Mouse (Mus musculus) cerebellum, adult (tissue): ENCODE measurements around the gene Stat2.
"Not testable (repeated sequence)": the region's sequence is repeated elsewhere in the genome, so short reads cannot be mapped to it uniquely, and the experiment has no call there.

Experiments
- ATAC-seq: cut with Nextera tagmentation; 2 replicates; pipeline ENCODE4 v1.9.2; 2017; ENCODE audit warnings: mild to moderate bottlenecking, moderate library complexity, mixed read lengths; ENCODE audit not compliant: insufficient number of reproducible peaks, low FRiP score, low TSS enrichment

Gene Stat2

DNA sequence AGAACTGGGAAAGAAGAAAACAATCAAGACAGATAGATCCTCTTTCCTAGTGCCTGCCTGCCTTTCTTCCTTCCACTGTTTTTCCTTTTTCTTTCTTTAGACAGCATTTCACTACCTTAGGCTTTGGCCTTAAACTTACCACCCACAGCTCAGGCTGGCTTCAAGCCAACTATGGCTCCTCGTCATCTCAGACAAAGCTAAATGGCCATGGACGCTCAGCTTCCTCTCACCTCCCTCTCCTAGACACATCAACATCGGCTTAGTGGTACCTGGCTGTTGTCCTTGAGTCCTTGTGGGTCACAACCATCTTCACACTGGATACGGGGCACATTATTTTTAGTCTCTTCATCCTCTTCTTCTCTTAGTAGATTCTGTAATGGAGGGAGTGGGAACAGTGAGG is 26.9 kb downstream of the Stat2 start:
- ATAC-seq, result 0 out of 2 replicates have a peak, but pooled peaks have one; percentile 54

DNA sequence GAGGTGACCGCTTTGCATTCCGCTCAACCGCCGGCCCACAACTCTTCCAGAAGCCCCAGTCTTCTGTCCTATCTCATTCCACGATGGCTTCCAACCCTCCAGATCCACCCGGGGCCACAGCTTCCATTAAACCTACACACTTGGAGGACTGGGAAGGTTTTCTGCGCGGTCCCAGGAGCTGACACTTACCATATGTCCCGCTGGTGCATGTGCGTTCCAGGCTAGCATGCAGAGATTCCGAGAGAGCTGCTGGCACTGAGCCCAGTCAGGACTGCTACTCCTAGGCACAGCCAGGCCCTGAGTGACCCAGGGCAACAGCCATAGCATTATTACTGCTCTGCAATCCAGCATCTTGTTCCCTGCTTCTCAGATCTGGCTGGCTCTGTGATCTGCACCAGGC is 27.3 kb downstream of the Stat2 start:
- peak; percentile 36; the same call in 1 of the 2 replicates for ATAC-seq

DNA sequence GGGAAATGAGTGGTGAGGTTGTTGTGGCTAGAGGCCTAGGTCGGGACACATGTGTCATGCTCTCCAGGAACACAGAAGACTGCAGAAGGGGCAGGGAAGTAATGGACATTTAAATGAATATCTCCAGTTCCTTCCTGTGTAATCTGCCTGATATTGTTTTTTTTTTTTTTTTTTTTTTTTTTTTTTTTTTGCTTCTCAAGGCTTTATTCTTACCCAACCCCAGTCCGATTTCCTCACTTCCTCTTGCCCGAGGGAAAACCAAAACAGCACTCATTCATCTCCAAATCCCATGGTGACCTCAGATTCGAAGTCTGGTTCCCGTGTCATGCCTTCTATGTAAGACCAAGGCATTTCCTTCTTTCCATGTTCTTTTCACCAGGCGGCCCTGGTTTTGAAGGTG is 27.9 kb downstream of the Stat2 start:
- ATAC-seq, result no peak

DNA sequence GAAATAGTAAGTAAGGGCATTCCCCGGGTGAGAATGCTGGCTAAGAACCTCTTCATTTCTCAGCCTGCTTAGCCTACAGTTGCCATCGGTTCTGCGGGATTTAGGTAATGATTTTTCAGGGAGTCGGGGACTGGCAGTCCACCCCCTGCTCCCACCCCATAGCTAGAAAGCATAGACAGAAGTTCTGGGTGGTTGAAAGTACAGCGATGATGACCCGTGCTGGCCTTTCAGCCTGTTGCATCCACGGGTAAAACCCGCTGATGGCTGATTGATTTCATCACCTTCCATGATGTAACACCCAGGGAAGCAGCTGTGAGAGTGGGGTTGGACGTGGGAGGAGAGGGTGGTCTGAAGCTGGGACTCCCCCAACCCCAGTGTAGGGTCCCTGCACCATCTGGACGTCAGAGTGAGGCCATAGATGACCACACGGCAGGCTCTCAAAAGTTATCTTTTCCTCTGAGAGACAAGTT is 28.4 kb downstream of the Stat2 start, which contains the start of gene Il23a:
Il23a (minus strand) TSS at position 51 of the 470 bp plus-strand sequence.
- no peak for ATAC-seq

DNA sequence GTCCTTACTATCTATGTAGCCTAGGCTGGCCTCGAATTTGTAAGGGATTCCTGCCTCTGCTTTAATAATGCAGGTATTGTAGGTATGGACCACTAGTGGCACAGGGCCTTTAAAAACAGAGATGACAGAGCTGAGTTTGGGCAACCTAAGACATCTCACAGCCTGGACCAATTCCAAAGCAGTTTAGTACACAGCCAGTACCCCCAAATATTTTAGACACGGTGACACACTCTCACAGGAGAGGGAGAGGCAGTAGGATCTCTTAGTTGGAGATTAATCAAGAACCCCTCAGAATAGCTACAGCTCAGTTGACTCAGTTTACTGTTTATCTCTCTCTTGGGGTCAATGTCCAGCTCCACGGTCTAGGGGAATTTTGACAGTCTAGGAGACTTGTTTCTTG is 32.0 kb downstream of the Stat2 start:
- no peak for ATAC-seq

DNA sequence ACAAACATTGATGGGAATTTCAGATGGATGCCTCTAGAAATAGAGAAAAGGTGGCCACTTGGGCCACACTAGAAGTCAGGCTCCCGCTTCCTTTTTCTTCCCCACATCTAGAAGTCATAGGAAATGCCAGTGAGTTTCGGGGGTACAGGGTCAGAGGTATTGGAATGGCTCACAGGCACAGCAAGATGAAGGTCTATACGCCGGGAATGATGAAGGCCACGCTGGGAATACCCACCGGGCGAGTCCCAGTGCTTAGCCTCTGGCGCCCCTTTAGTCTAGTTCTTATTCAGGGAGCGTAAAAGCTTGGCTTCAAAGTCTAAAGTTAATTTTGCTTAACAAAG is 32.4 kb downstream of the Stat2 start:
- ATAC-seq, result peak; percentile 39

DNA sequence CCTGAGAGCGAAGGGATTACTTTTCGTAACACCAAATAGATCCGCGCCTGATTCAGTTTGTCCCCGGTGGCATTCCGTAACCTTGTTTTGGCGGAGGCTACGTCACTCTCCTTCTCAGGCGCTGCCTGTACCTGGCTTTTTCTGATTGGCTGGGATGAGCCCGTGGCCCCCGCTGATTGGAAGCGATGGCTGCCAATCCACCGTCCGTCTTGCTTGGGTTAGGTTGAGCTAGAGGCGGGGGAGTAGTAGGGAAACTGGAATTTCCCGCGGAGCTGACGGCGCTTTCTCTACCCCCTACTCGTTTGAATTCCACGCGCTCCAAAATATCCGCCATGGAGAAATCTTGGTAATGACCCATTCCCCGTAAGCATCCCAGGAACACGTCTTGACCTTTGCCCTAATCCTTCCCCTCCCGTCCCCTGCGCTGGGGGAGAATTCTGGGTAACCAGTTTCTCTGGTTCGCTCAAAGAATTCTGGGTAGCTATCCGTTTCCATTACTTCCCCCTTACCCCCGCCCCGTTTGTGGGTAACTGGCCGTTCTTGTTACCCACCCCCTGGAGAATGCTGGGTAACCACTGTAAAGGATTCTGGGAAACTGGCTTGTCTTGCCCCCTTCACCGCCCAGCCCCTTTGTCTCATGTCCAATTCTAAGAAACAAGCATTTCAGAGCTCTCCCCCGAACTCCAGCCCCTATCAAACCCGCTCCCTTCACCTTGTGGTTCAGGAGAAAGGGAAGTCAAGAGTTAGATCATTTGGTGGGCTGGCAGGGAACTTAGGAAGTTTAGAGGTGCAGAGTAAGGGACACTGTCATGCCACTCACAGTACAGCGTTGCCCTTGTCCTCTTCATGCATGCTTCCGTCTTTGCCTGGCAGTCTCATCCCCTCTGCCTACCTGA is 33.0 kb downstream of the Stat2 start, which contains the start of gene Pan2:
Pan2 (plus strand) TSS at position 210 of the 896 bp plus-strand sequence.
- ATAC-seq, result peak; percentile 96

DNA sequence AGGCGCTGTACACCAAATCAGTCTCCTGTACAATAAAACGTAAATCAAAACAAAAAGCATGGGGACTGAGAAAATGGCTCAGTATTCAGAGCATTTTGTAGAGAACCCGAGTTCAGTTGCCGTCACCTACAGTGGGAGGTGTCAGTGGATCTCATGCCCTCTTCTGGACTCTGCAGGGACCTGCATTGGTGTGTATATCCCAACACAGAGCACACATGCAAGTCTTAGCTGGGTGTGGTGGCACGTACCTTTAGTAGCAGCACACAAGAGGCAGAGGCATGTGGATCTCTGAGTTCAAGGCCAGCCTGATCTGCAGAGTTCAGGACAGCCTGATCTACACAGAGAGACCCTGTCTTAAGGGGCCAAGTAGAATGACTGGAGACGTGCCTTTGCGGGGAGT is 39.3 kb downstream of the Stat2 start:
- no peak for ATAC-seq

DNA sequence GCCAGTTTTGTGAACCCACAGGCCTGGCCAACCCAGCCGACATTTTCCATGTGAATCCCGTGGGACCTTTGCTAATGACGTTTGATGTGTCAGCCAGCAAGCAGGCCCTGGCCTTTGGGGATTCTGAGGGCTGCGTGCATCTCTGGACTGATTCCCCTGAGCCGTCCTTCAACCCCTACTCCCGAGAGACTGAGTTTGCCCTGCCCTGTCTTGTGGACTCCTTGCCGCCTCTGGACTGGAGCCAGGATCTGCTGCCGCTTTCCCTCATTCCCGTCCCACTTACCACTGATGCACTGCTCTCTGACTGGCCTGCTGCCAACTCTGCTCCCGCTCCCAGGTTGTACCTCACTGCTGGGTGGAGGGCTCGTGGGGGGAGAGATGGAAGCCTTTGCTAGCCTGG is 39.8 kb downstream of the Stat2 start:
- no peak for ATAC-seq

DNA sequence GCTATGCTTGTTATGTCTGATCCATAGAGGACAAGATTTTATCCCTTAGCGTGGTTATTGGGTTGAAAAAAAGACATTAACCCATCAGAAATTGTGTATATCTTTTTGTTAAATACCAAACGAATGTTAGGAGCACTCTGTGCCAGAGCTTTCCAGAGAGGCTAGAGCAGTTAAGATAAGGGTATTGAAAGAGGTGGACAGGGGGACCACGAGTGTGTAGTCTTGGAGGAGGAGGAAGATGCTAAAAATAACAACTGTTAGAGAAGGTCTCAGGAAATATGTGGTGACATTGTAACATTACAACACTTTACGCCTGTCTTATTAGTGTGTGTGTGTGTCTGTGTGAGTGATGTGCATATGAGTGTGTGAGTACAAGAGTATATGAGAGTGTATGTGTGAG is 40.5 kb downstream of the Stat2 start:
- no peak for ATAC-seq

DNA sequence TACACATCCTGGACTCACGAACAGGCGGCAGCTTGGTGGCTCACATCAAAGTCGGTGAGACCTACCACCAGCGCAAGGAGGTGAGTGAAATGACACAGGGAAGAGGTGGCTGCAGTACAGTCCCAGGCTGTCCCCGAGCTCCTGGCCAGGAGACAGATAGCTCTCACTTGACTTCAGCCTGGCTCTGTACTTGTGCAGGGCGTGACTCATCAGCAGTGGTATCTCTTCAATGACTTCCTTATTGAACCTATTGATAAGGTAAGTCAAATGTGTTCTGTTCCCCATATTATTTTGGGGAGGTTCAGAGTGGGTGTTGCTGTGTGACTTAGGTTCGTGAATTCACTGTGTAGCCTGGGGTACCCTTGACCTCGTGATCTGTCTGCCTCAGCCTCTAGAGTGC is 45.2 kb downstream of the Stat2 start:
- no peak for ATAC-seq

DNA sequence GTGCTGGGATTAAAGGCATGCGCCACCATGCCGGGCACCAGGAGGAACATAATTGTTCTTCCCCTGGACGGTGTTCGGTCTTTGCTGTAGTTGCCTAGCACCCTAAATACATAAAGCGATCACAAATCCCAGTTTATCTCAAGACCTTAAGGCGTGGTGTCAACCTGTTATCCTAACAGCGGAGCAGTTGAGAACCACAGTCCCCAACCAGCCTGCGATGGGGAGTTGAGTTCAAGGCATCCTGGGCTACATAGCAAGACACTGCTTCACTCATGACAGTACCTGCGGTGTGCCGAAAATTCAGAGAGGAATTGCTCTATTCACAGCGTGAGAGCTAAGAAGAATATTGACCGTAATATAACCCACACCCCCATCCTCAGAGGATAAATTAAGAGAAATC is 51.3 kb downstream of the Stat2 start:
- ATAC-seq, result no peak

DNA sequence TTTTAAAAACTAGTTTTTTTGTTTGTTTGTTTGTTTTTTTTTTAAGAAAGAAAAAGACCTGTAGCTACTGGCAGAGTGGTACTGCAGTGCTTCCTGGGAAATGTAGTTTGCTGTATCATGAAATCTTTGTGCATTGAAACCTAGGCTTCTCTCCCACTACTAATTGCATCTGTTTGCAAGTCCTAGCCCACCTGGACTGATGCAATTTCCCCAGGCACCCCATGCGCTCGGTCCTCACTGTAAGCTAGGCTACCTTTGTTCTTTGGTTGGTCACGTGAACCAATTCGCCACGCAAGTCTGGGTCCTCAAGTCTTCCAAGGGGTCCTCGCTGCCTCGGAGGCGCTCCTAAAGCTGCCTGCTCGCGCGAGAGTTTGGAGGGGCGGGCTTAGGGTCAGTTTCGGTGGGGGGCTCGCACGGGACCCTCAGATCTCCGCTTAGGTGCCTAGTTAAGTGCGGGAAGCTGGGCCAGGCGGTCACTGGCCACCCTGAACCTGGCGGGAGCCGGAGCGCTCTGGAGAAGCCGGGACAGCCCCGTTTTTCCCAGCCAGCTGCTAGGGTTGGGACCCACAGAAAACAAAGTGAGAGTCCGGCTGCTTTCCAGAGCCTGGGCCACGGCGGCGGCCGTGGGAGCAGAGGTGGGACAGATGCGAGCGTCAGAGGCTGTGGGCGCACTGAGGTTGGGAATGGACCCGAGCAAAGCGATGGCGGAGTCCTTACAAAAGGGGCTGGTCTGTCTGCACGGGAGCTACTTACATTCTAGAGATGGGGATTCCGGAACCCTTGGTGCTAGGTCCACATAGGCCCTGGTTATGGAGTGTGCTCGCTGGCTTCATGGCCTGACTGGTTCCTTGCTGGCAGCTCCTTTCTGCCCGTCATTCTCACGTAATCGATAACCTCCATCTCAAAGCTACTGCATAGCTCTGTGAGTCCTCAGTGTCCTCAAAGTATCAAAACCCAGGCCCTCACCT is 52.1 kb downstream of the Stat2 start, which contains the start of gene Cnpy2:
Cnpy2 (plus strand) TSS at position 319 of the 968 bp plus-strand sequence.
- ATAC-seq, result peak; percentile 88

DNA sequence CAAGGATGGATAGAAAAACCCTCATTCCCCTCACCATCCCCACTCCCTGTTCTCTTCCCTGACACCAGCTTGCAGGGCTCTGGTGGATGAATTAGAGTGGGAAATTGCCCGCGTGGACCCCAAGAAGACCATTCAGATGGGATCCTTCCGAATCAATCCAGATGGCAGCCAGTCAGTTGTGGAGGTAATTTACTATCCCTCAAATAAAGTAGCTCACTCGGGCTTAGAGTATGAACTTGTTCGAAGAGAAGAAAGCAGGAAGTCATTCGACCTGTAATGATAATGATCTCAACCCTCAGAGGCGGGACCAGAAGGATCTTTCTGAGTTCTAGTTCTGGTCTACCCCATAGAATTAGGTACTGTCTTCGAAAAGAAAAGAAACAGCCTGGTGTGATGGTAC is 53.2 kb downstream of the Stat2 start:
- ATAC-seq, result no peak

DNA sequence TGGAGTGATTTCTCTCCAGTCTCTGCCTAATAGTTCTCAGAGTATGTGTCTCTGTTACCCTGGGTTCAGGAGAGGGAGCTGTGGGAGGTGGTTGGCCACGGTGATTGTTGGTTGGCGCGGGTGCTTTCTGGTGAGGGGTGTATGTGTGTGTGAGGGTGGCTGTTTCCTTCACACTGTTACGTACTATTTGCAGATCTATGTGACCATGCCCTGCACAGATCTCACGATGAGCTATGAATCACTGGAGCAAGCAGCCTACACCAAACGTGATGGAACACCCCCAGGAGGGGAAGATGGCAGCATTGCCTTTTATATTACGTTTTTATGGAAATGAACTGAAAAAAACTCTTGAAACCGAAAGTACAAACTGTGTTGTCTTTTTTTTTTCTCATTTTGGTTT is 56.5 kb downstream of the Stat2 start:
- no peak for ATAC-seq

DNA sequence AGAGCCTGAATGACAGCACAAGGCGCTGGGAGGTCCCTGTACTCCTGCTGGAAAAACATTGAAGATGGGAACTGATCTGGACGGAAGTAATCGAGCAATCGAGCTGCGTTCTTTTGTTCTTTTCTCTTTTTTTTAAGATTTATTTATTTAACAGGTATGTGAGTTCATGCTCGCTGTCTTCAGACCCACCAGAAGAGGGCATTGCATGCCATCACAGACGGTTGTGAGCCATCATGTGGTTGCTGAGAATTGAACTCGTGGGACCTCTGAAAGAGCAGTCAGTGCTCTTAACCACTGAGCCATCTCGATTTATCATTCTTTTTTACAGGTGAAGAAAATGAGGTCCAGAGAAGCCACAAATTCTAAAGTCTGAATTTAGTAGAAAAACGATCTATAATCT is 57.3 kb downstream of the Stat2 start:
- no peak for ATAC-seq

DNA sequence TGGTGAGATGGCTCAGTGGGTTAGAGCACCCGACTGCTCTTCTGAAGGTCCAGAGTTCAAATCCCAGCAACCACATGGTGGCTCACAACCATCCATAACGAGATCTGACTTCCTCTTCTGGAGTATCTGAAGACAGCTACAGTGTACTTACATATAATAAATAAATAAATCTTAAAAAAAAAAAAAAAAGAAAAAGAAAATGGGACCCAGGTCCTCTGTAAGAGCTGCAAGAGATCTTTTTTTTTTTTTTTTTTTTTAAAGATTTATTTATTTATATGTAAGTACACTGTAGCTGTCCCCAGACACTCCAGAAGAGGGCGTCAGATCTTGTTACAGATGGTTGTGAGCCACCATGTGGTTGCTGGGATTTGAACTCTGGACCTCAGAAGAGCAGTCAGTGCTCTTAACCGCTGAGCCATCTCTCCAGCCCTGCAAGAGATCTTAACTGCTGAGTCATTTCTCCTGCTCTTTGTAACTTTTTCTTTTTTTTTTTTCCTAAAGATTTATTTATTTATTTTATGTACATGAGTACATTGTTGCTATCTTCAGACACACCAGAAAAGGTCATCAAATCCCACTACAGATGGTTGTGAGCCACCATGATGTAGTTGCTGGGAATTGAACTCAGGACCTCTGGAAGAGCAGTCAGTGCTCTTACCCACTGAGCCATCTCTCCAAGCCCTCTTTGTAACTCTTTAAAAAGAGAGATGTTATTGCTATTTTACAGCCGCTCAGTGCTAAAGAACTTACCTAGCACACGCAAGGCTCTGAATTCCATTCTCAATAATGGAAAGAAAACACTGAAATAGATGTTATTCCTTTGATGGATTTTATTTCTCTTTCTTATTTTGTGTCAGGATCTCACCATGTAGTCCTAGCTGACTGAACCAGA is 62.2 kb downstream of the Stat2 start:
- not testable (repeated sequence) for ATAC-seq

DNA sequence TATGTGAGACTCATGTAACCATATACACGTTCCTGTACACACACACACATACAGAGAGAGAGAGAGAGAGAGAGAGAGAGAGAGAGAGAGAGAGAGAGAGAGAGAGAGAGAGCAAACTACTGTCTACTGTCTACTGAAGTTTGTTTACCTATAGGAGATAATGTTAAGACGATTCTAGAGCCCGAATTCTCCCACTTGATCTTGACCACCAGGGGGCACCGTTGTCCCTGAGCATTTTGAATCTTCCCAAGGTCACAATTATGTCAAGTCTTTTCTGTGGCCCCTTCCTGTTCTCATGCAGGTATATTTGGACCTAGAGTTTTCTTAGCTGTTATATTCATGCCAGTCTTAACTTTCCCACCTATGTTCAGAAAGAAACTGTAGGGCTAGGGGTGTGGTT is 65.2 kb downstream of the Stat2 start:
- ATAC-seq, result no peak

DNA sequence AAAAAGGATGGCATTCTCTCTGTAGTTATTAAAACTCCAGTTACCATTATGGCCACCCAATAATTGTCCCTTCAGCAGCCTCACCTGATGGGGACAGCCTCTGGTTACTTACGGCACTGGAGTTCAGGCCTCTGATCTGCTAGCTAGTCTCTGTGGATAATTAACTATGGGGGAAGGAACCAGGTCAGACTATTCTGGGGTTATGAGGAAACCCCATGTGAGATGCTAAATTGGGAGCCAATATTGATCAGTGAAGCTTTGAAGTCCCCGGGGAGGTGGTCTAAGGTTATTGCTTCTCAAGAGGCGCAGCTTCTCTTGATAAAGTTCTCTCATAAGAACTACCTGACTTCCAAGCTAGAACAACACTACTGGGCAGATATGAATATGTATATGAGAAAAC is 65.8 kb downstream of the Stat2 start:
- no peak for ATAC-seq

DNA sequence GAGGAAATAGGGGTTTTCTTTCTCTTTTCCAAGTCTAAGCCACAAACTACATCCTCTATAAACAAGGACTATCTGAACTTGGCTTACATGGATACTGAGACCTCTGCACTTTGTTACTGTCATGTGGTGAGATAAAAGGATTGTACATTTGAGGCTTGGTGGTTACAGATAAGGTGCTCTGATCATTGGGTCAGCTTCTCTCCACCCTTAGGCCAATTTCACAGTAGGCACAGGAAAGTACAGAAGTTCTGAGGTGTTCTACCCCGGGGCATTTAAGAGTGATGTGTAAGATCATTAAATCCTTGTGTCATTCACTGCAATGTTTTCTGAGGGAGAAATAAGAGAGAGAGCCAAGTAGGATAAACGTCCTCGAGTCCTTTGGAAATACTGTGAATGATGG is 66.2 kb downstream of the Stat2 start:
- ATAC-seq, result no peak
